Mouse (Mus musculus) R1 (cell line): ENCODE results near the gene Arhgap9.

Experiments used
- DNase-seq: peaks from one replicate; pipeline ENCODE4 v3.0.0-alpha.2; 2018; ENCODE audit warnings: low read depth, low spot score

Arhgap9 gene

GRCm38 (mm10) chr10:127343029-127343428 lies 21.3 kb downstream of the Arhgap9 start:
- DNase-seq, result no peak

- DNase-seq, result no peak
Measured at GRCm38 (mm10) chr10:127346173-127346572, 24.4 kb downstream of the Arhgap9 start.

DNA sequence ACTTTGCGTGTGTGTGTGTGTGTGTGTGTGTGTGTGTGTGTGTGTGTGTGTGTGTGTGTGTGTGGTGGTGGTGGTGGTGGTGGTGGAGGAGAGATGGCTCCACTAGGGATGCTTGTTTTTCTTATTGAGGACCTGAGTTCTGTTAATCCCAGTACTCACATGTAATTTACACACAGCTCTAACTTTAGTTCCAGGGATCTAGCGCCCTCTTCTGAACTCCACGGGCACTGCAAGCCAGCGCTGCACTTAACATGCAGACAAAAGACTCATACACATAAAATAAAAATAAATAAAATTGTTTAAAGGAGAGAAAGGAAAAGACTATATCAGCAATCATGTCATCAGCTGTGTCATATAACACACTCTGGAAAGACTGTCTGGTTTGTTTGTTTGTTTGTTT lies 27.2 kb downstream of the Arhgap9 start:
- peak; percentile 80 for DNase-seq

GRCm38 (mm10) chr10:127349810-127350209 lies 28.0 kb downstream of the Arhgap9 start:
- no peak for DNase-seq

- DNase-seq, result peak; percentile 88
Measured at GRCm38 (mm10) chr10:127350594-127351284, 29.0 kb downstream of the Arhgap9 start.

DNA sequence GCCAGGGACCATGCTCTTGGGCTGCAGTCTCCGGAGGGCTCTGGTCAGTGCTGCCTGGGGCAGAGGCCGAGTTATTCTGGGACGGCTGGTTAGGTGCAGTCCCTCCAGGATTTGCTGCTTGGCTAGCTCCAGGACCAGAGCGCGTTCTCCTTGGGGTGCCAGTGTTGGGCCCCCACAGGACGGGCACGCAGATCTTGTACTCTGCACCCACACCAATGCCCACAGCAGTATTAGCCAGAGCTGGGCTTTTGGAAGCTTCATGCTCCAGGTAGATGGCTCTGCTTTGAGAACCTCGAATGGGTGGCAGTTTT lies 29.5 kb downstream of the Arhgap9 start:
- no peak for DNase-seq

DNA sequence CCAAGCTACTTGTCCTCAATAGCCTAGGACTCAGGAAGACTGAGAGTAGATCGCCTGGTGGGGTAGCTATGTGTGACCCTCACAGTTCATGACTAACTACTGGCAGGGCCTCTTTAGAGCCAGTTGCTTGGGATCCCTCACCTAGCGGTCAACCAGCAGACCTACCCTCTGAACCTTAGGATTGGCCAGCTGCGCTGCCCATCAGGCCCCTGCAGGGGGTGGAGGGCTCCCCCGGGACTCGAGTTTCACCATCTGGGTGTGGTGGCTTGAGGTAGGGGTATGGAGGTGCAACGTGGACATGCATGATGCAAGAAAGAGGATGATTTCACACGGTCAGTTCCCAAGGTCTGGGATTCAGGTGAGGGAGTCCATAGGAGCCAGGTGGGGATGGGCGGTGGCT lies 30.0 kb downstream of the Arhgap9 start:
- DNase-seq, result no peak

- no peak for DNase-seq
Measured at GRCm38 (mm10) chr10:127352187-127352586, 30.4 kb downstream of the Arhgap9 start.

DNA sequence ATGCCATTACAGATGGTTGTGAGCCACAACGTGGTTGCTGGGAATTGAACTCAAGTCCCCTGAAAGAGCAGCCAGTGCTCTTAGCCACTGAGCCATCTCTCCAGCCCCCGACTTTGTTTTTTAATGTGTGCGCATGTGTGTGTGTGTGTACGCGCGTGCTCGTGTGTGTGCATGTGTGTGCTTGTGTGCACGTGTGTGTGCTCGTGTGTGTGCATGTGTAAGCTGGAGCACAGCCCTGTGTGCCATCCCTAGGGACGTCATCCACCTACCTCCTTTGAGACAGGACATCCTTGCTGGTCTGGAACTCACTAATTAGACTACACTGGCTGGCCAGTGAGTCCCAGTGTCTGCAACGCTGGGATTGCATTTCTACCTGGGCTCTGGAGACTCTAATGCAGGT lies 31.0 kb downstream of the Arhgap9 start:
- DNase-seq, result no peak

GRCm38 (mm10) chr10:127353909-127354895 lies 32.4 kb downstream of the Arhgap9 start, which contains the start of gene Inhbe:
Gene Inhbe, minus strand, starts transcription at chr10:127354411.
- DNase-seq, result no peak

GRCm38 (mm10) chr10:127355336-127355735 lies 33.6 kb downstream of the Arhgap9 start:
- no peak for DNase-seq

- DNase-seq, result no peak
Measured at GRCm38 (mm10) chr10:127360714-127361113, 39.0 kb downstream of the Arhgap9 start.

DNA sequence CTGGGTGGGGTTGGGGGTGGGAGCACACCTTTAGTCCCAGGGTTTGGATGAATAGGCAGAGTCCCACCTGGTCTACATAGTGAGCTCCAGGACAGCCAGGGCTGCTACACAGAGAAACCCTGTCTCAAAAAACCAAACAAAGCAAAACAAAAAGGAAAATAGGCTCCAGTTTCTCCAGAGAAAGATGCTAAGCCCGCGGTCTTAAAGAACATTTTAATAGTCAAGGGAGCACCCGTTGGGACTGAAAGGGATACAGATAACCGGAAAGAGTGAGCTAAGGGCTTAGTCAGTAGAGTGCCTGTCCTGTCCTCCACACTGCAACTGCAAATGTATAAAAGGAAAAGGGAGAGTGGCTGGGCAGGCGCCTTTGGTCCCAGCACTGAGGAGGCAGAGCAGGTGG lies 45.4 kb downstream of the Arhgap9 start:
- DNase-seq, result peak; percentile 83

- DNase-seq, result no peak
Measured at GRCm38 (mm10) chr10:127368273-127368672, 46.5 kb downstream of the Arhgap9 start.

GRCm38 (mm10) chr10:127369834-127370820 lies 48.4 kb downstream of the Arhgap9 start, which contains the start of gene Inhbc:
Gene Inhbc, minus strand, starts transcription at chr10:127370431.
- peak; percentile 45 for DNase-seq

DNA sequence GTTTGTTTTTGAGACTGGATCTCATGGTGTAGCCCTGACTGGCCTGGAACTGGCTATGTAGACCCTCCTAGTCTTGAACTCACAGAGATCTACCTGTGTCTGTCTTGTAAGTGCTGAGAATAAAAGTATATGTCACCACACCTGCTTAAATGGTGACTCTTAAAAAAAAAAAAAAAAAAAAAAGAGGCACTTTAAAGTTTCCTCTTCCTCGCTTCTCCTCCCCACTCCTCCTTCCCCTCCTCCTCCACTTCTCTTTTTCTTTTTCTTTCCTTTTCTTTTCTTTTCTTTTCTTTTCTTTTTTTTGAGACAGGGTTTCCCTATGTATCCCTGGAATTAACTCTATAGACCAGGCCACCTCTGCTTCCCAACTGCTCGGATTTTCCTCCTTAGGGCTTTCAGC lies 49.3 kb downstream of the Arhgap9 start:
- no peak for DNase-seq

GRCm38 (mm10) chr10:127377700-127378099 lies 55.9 kb downstream of the Arhgap9 start:
- no peak for DNase-seq
